Mouse (Mus musculus) myocyte (in vitro differentiated cells): ENCODE measurements at regions not wholly inside any gene's neighbourhood (a gene's known extent, or its start where the extent isn't known, plus 50 kb on each side); places are given as distances from the start of the nearest gene placed in this dataset.

ENCODE experiments used
- H3K27me3 ChIP-seq: one replicate; pipeline ENCODE4 v1.6.1; 2011; ENCODE audit not compliant: control insufficient read depth, insufficient read depth, insufficient read length
- H3K36me3 ChIP-seq: one replicate; pipeline ENCODE4 v1.6.1; 2011; ENCODE audit not compliant: control insufficient read depth, insufficient read depth
- H3K4me2 ChIP-seq: one replicate; pipeline ENCODE4 v1.6.1; 2011; ENCODE audit warnings: low read depth, control low read depth
- H3K4me3 ChIP-seq: one replicate; pipeline ENCODE4 v1.5.1; 2011; ENCODE audit warnings: mild to moderate bottlenecking, control low read depth, moderate library complexity
- H3K79me2 ChIP-seq: one replicate; pipeline ENCODE4 v1.6.1; 2011; ENCODE audit not compliant: control insufficient read depth, insufficient read depth
- H3ac ChIP-seq: one replicate; pipeline ENCODE4 v1.6.1; 2011; ENCODE audit not compliant: control insufficient read depth, insufficient read length
- CEBPB ChIP-seq: IDR thresholded peaks from 2 replicates; pipeline ENCODE4 v1.6.1; 2011; ENCODE audit warnings: mild to moderate bottlenecking, moderate library complexity; ENCODE audit not compliant: poor library complexity, insufficient read depth, severe bottlenecking
- E2F4 ChIP-seq: IDR thresholded peaks from one replicate; pipeline ENCODE4 v1.6.1; 2011; ENCODE audit warnings: mild to moderate bottlenecking, control low read depth, moderate library complexity; ENCODE audit not compliant: insufficient read depth
- MAX ChIP-seq: IDR thresholded peaks from one replicate; pipeline ENCODE4 v1.6.1; 2011; ENCODE audit warnings: low read depth, mild to moderate bottlenecking, control low read depth
- MYOD1 ChIP-seq, 3 experiments: IDR thresholded peaks; one replicate each; pipeline ENCODE4 v1.6.1; 2011; ENCODE audit warnings: control low read depth in 2 of 3, low read depth in 2 of 3, mild to moderate bottlenecking in 2 of 3, moderate library complexity in 1 of 3; ENCODE audit not compliant: insufficient read length in 2 of 3, control insufficient read depth in 1 of 3
- MYOG ChIP-seq, 3 experiments: IDR thresholded peaks; one replicate each; pipeline ENCODE4 v1.6.1; 2011; ENCODE audit warnings: control low read depth in 2 of 3, low read depth in 2 of 3, mild to moderate bottlenecking in 2 of 3; ENCODE audit not compliant: insufficient read length in 2 of 3, control insufficient read depth in 1 of 3, insufficient read depth in 1 of 3
- POLR2A ChIP-seq: IDR thresholded peaks from one replicate; pipeline ENCODE4 v1.6.1; 2011; ENCODE audit warnings: low read depth, mild to moderate bottlenecking, control low read depth, moderate library complexity; ENCODE audit not compliant: insufficient read length
- POLR2AphosphoS2 ChIP-seq: IDR thresholded peaks from one replicate; pipeline ENCODE4 v1.6.1; 2011; ENCODE audit warnings: low read depth, control low read depth; ENCODE audit not compliant: insufficient read length
- REST ChIP-seq: IDR thresholded peaks from one replicate; pipeline ENCODE4 v1.6.1; 2011; ENCODE audit warnings: mild to moderate bottlenecking, control low read depth, moderate library complexity; ENCODE audit not compliant: insufficient read depth, insufficient read length
- SRF ChIP-seq: IDR thresholded peaks from one replicate; pipeline ENCODE4 v1.6.1; 2011; ENCODE audit warnings: low read depth; ENCODE audit not compliant: control insufficient read depth, insufficient read length
- TCF12 ChIP-seq: IDR thresholded peaks from one replicate; pipeline ENCODE4 v1.6.1; 2011; ENCODE audit warnings: mild to moderate bottlenecking, control low read depth; ENCODE audit not compliant: poor library complexity, insufficient read depth, severe bottlenecking
- TCF3 ChIP-seq: IDR thresholded peaks from one replicate; pipeline ENCODE4 v1.6.1; 2011; ENCODE audit warnings: low read depth, control low read depth; ENCODE audit not compliant: insufficient read length
- USF1 ChIP-seq: IDR thresholded peaks from one replicate; pipeline ENCODE4 v1.6.1; 2011; ENCODE audit warnings: low read depth, mild to moderate bottlenecking, control low read depth, moderate library complexity

- H3K27me3 ChIP-seq = no peaks in the 10 kb centered on the region
- TF ChIP-seq MAX (no peak), TCF3 (no peak), MYOG (IDR thresholded peaks at IDR 0.05; ENCODE audit: control insufficient read depth in 1 of 3, insufficient read depth in 1 of 3, insufficient read length in 2 of 3, low read depth in 2 of 3) (no peak), TCF12 (no peak), MYOD1 (IDR thresholded peaks at IDR 0.05; ENCODE audit: control insufficient read depth in 1 of 3, insufficient read length in 2 of 3, low read depth in 2 of 3) (no peak), USF1 (no peak), CEBPB (no peak), POLR2A (no peak), SRF (no peak), POLR2AphosphoS2 (no peak), REST (no peak), E2F4 (no peak)
- H3ac ChIP-seq = no peak overlapping the region
- H3K4me3 ChIP-seq = no peak overlapping the region
- H3K4me2 ChIP-seq = no peak overlapping the region
- no peaks in the 10 kb centered on the region for H3K36me3 ChIP-seq
- H3K79me2 ChIP-seq = no peaks in the 10 kb centered on the region
Observed at GRCm38 (mm10) chr13:78717686-78718431, 518.3 kb upstream of the Nr2f1 start.

GRCm38 (mm10) chr13:78717159-78717558 is 517.6 kb upstream of the Nr2f1 start:
- Histone ChIP-seq H3K36me3 (no peaks in the 10 kb centered on the region), H3K4me3 (no peak overlapping the region), H3K79me2 (no peaks in the 10 kb centered on the region), H3ac (no peak overlapping the region), H3K27me3 (no peaks in the 10 kb centered on the region), H3K4me2 (no peak overlapping the region)
- TF ChIP-seq SRF (no peak), USF1 (no peak), REST (no peak), TCF12 (no peak), MAX (no peak), TCF3 (no peak), MYOD1 (IDR thresholded peaks at IDR 0.05; ENCODE audit: control insufficient read depth in 1 of 3, insufficient read length in 2 of 3, low read depth in 2 of 3) (no peak), E2F4 (no peak), CEBPB (no peak), POLR2A (no peak)

- no peak overlapping the region for H3K4me3 ChIP-seq
- TF ChIP-seq REST (no peak), MAX (no peak), MYOG (IDR thresholded peaks at IDR 0.05; ENCODE audit: control insufficient read depth in 1 of 3, insufficient read depth in 1 of 3, insufficient read length in 2 of 3, low read depth in 2 of 3) (no peak), E2F4 (no peak), POLR2AphosphoS2 (no peak), MYOD1 (IDR thresholded peaks at IDR 0.05; ENCODE audit: control insufficient read depth in 1 of 3, insufficient read length in 2 of 3, low read depth in 2 of 3) (no peak), CEBPB (peak; percentile 88), TCF12 (no peak), SRF (no peak)
- peak overlapping the region; percentile 3 for H3K4me2 ChIP-seq
- H3K79me2 ChIP-seq = no peaks in the 10 kb centered on the region
- H3K36me3 ChIP-seq = no peaks in the 10 kb centered on the region
- H3K27me3 ChIP-seq = no peaks in the 10 kb centered on the region
- no peak overlapping the region for H3ac ChIP-seq
Observed at GRCm38 (mm10) chr13:78704693-78705092, 505.1 kb upstream of the Nr2f1 start.

GRCm38 (mm10) chr13:78697814-78698519 is 498.4 kb upstream of the Nr2f1 start:
- Histone ChIP-seq H3ac (no peak overlapping the region), H3K4me3 (no peak overlapping the region), H3K79me2 (no peaks in the 10 kb centered on the region), H3K4me2 (no peak overlapping the region), H3K36me3 (no peaks in the 10 kb centered on the region), H3K27me3 (no peaks in the 10 kb centered on the region)
- TF ChIP-seq E2F4 (no peak), USF1 (no peak), CEBPB (no peak), REST (no peak), TCF12 (no peak), MYOG (IDR thresholded peaks at IDR 0.05; ENCODE audit: control insufficient read depth in 1 of 3, insufficient read depth in 1 of 3, insufficient read length in 2 of 3, low read depth in 2 of 3) (no peak), MAX (no peak), SRF (no peak), MYOD1 (IDR thresholded peaks at IDR 0.05; ENCODE audit: control insufficient read depth in 1 of 3, insufficient read length in 2 of 3, low read depth in 2 of 3) (no peak), POLR2AphosphoS2 (no peak), POLR2A (no peak), TCF3 (no peak)
